Mouse (Mus musculus) gastrocnemius, postnatal 36 days (tissue): ENCODE data around the gene Fam98b. TPM values are rescaled to one million over a fixed set of nuclear protein-coding genes. Genes with fewer than 3 reads are reported as not detected.

Experiments
- DNase-seq, 2 experiments: peaks; one replicate each; pipeline ENCODE4 v3.0.0; 2022
- intact Hi-C: fragments of 180-260 bp; cut with DNase I; formaldehyde crosslinking; loops from one replicate; pipeline ENCODE4 v1.15.1; 2025
- long read RNA-seq, 2 experiments: library from polyadenylated mRNA; stranded (forward); transcript quantifications; one replicate each; pipeline ENCODE4 v2.0.0; 2021
- total RNA-seq, 2 experiments: library from RNA; stranded (reverse); gene quantifications; 2 replicates each; pipeline ENCODE4 v1.2.3; 2021

The Fam98b gene
- total RNA-seq = 10 to 100 TPM; 16.1 to 18.4 TPM
- long read RNA-seq, experiment 1 = 0 reads
- long read RNA-seq, experiment 2, partial matches to known transcripts = 2 of 2 reads
- long read RNA-seq, experiment 2, other reads (novel, unspliced or antisense) = 0 of 2 reads

- intact Hi-C loops = no loop called here
- peak; percentile 81 to 93 for DNase-seq
These were observed at the start of gene Fam98b for GRCm38 (mm10) chr2:117249255-117250000. Fam98b (plus strand) TSS chr2:117249739.

DNA sequence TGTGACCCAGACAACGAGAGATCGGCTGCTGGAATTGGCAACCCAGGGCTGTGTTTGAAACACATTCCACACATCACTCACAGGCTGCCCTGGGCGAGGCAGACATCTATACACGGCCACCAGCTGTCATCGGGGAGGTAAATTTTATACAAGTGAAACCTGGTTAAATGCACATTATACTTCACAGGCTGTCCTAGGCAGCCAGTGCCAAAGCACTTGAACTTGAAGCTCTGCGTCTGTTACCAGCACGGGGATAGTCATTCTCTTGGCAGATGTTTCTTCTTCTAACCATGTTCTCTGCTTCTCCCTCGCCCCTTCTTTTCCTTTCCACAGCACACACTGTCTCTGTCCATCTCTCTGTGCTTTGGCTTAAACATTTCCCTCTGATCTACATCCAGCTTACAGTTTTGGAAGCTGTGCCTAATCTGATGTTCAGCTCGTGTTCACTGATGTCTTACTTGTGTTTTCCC, 48.6 kb upstream of the Fam98b start:
- intact Hi-C loops = no loop called here
- DNase-seq = no peak

DNA sequence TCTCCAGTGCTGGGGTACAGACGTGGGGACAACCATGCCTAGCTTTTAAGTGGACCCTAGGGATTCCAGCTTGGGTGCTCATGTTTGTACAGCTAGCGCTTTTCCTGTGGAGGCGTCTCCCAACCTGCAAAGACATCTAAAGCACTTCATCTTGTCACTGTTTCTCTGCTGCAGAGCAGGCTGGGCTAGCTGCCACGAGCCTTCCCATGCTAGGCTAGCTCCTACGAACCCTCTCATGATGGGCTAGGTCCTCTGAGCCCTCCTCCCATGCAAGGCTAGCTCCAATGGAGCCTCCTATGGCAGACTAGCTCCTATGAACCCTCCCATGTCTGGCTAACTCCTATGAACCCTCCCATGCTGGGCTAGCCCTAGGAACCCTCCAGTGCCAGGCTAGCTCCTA, 46.2 kb upstream of the Fam98b start:
- DNase-seq = no peak

DNA sequence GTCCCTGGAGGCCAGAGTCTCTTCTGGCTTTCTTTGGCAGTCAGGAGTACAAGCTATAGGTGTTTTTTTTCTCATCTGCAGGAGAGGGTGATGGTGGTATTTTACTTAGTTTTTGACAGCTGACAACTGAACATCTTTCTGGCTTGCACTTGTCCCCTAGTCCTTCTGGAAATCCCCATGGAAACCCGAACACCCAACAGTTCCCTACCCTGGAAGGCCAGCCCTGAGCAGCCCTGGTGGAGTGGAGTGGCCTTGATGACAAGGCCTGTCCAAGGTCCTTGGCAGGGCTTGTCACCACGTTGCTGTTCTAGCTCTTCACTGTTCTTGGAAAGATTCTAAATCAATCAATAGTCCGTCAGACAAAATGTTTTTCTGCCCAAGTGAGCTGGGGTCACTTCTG, 45.0 kb upstream of the Fam98b start:
- intact Hi-C loops = no loop called here
- no peak for DNase-seq

More for the DNA sequence above, 46.2 kb upstream of the Fam98b start:
- intact Hi-C loops = no loop called here

- intact Hi-C loops = no loop called here
- DNase-seq = no peak
These were observed 44.5 kb upstream of the Fam98b start for GRCm38 (mm10) chr2:117205066-117205465.

DNA sequence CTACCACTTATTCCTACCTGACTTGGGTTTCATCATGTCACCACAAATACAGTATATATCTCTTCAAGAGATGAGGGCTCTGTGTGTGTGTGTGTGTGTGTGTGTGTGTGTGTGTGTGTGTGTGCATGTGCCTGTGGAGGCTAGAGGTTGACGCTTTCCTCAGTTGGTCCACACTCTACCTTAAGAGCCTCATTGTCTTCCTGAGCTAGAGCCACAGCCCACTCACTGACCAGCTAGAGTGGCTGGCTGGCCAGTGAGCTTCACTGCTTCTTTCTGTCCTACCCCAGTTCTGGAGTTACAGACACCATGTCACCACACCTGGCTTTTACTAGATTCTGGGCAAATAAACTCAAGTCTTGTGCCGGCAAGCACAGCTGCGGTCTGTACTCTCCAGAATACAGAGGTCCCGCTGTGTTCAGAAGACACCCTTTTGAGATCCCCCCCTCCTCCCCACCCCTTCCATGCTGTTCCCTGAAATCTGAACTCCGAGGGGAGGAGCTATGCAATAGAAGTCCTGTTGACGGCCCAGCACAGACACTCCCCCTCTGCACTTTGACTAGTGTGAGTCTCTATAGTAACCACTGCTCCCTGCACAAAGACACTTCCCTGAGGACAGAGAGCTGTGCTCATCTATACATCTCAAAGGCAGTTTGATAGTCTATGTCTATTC, 39.0 kb upstream of the Fam98b start:
- DNase-seq = no peak
- intact Hi-C loops = no loop called here

GRCm38 (mm10) chr2:117216152-117216551, 33.4 kb upstream of the Fam98b start:
- intact Hi-C loops = no loop called here
- no peak for DNase-seq

DNA sequence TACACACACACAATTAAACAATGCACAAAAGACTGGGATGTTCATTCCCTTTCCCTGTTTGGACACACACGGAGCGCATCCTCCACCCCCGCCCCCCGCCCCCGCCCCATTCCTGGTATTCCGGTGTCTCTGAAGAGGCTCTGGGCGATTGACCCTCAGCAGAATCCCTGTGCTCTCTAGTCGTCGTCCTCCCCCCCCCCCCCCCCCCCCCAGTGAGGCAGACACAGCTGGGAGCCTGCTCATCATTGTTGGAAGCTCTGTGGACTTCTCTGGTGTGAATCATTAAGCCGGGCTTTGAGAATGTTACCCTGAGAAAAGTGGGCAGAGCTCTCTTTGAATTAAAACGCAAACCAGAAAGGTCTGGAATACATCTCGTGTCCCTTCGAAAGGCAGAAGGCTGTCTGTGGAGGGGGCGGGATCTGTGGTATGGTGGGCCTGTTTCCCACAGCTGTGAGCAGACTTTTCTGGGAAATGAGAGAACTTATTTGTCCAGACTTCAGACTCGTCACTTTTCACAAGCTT, 31.8 kb upstream of the Fam98b start:
- intact Hi-C loops = no loop called here

GRCm38 (mm10) chr2:117219536-117219935, 30.0 kb upstream of the Fam98b start:
- no peak for DNase-seq
- intact Hi-C loops = no loop called here

More for the DNA sequence above, 31.8 kb upstream of the Fam98b start:
- no peak for DNase-seq

DNA sequence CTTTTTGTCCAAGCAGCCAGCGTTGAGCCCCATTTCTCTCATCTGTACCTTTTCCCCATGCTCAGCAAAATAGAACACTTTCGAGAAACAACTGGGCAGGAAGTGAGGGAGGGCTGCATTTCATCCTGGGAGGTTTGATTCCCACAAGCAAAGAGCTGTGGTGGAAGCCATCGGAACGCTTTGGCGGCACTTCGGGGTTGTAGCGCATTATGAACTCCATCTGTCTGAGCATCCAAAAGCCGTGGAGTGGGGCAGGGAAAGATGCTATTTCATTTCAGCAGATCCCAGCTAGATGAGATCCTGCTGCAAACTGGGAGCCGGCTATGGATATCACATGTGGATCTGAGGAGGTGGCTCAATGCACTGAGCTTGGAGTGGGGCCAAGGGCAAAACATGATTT, 26.9 kb upstream of the Fam98b start:
- DNase-seq = no peak
- intact Hi-C loops = no loop called here

GRCm38 (mm10) chr2:117228601-117229125, 20.9 kb upstream of the Fam98b start:
- no peak for DNase-seq
- intact Hi-C loops = loop anchor here (2.0 kb wide), 1 partner anchor 332 kb away; no protein-coding TSS in a partner anchor

GRCm38 (mm10) chr2:117230261-117230660, 19.3 kb upstream of the Fam98b start:
- DNase-seq = no peak

GRCm38 (mm10) chr2:117231257-117231656, 18.3 kb upstream of the Fam98b start:
- peak; percentile 79 for DNase-seq
- intact Hi-C loops = loop anchor here (5.0 kb wide), 1 partner anchor 49 kb away; no protein-coding TSS in a partner anchor

More at GRCm38 (mm10) chr2:117230261-117230660, 19.3 kb upstream of the Fam98b start:
- intact Hi-C loops = loop anchor here (5.0 kb wide), 1 partner anchor 48 kb away; no protein-coding TSS in a partner anchor

GRCm38 (mm10) chr2:117241953-117242352, 7.6 kb upstream of the Fam98b start:
- intact Hi-C loops = no loop called here
- DNase-seq = no peak

DNA sequence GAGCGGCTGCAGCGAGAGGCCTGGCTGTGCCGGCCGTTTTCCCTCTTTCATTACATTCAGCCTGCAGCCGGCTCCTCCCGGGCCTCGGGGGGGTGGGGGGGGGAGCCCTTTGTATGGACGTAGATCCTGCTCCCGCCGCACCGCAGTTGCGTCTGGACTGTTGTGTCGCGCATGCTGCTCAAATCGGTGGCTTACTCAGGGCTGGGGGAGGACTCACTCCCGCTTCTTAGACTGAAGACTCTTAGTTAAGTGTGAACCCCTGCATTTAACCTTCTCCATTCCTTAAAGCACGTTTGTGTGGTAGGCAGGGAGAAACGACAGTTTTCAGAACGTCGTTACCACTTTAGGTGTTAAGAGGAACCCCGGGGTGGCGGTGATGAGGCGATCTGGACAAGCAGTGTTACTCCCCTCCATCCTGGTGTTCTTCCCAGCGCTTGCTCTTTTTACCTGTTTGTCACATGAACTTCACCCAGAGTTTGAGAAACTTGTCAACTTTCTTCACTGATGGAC, 517 bp downstream of the Fam98b start:
- intact Hi-C loops = no loop called here
- DNase-seq = no peak

DNA sequence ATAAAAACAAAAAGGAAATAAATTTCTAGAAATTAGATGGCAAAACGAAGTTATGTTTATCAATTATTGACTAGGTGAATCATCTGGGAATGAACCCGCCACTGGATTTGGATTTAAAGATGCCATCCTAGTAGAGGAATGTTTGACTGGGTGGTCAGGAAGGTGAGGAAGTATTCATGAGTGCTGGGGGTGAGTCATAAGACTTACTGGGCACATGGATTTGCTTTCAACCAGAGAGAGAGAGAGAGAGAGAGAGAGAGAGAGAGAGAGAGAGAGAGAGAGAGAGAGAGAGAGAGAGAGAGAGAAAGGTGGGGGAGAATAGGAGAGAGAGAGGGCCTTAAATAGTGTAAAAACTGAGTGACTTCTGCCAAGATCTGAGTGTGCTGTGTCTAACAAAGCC, 5.9 kb downstream of the Fam98b start:
- DNase-seq = no peak
- intact Hi-C loops = no loop called here

- DNase-seq = no peak
- intact Hi-C loops = no loop called here
These were observed 8.1 kb downstream of the Fam98b start for GRCm38 (mm10) chr2:117257617-117258016.

GRCm38 (mm10) chr2:117262184-117262583, 12.6 kb downstream of the Fam98b start:
- intact Hi-C loops = loop anchor here (5.0 kb wide), 1 partner anchor 180 kb away; no protein-coding TSS in a partner anchor
- DNase-seq = no peak

GRCm38 (mm10) chr2:117263786-117264408, 14.4 kb downstream of the Fam98b start:
- DNase-seq = peak; percentile 26 to 31
- intact Hi-C loops = loop anchor here (5.0 kb wide), 1 partner anchor 178 kb away; no protein-coding TSS in a partner anchor

GRCm38 (mm10) chr2:117288291-117288690, 38.8 kb downstream of the Fam98b start:
- DNase-seq = no peak
- intact Hi-C loops = no loop called here
